In genomic region chr16:91352749-91353148, GRCm38 (mm10) we compare ENCODE assay signal across 9 mouse cellular contexts. TPM values are rescaled to one million over a fixed set of nuclear protein-coding genes. Genes with fewer than 3 reads are reported as not detected.
DNase-seq lines count a peak whose midpoint lies in the region; ATAC-seq and TF ChIP-seq lines count a peak whose summit lies in the region.
"Had no signal": no experiment of that assay in that cellular context is flagged by ENCODE, and none has a peak within 500 bp of the region (broad histone marks: within the 10 kb centered on the region; RNA-seq: fewer than 3 reads in every experiment).

No protein-coding gene starts in this region.

- H3K27me3 ChIP-seq in heart, embryonic 14.5 days (ENCODE audit: control insufficient read depth, insufficient read depth, low read length) = peaks cover 7% of the 10 kb centered on the region
- H3K27me3 ChIP-seq in hindbrain, embryonic 10.5 days (ENCODE audit: insufficient read depth, poor library complexity, severe bottlenecking) = peaks cover 88% of the 10 kb centered on the region

- H3K4me1 ChIP-seq in heart, embryonic 14.5 days (ENCODE audit: control insufficient read depth in 2 of 2, insufficient read depth in 2 of 2, low read length in 2 of 2) = 0 out of 4 replicates have a peak, but pooled peaks cover 0 to 9% of the 10 kb centered on the region in 2 experiments
- peaks cover 10% of the 10 kb centered on the region; the same call in 1 of the 2 replicates for H3K4me1 ChIP-seq in embryonic fibroblast, embryonic 13.5 days (ENCODE audit: control insufficient read depth, insufficient read depth, low read length)
- H3K4me1 ChIP-seq in hindbrain, embryonic 10.5 days (replicated peaks) = peaks cover 11% of the 10 kb centered on the region

- no peak overlapping the region for H3K9ac ChIP-seq in heart, embryonic 14.5 days (ENCODE audit: low read length)

- TF ChIP-seq POLR2A in embryonic fibroblast, embryonic 13.5 days (IDR thresholded peaks at IDR 0.05; ENCODE audit: low read depth, low read length) = peak; percentile 36; the same call in 1 of the 2 replicates

- H3K27ac ChIP-seq in heart, embryonic 14.5 days (replicated peaks in 1 of 2; ENCODE audit: control insufficient read depth in 1 of 2, insufficient read depth in 1 of 2, low read depth in 2 of 2, low read length in 2 of 2) = no peak overlapping the region
- peak overlapping the region; percentile 76 for H3K27ac ChIP-seq in embryonic fibroblast, embryonic 13.5 days (ENCODE audit: insufficient read depth, low read length)
- no peak overlapping the region for H3K27ac ChIP-seq in hindbrain, embryonic 10.5 days

- ATAC-seq in heart, embryonic 14.5 days (ENCODE audit: insufficient number of reproducible peaks, insufficient read depth, low FRiP score, low read depth) = peak; percentile 47; the same call in 1 of the 2 replicates
- ATAC-seq in megakaryocyte progenitor cell, adult 5-6 weeks (replicated peaks; ENCODE audit: poor library complexity) = peak; percentile 66

- intact Hi-C loops in heart, postnatal 14 days (cut with DNase I) = loop anchor here (1.0 to 2.0 kb wide), 2 partner anchors 192 to 271 kb away; no protein-coding TSS in a partner anchor
- intact Hi-C loops in left cerebral cortex, postnatal 10 days (cut with DNase I) = loop anchor here (2.0 to 5.0 kb wide), 3 partner anchors 130 to 272 kb away; no protein-coding TSS in a partner anchor

- no peak overlapping the region for H3K4me3 ChIP-seq in heart, embryonic 14.5 days (ENCODE audit: control insufficient read depth in 1 of 2, insufficient read depth in 1 of 2, low read depth in 1 of 2, low read length in 2 of 2)
- H3K4me3 ChIP-seq in embryonic fibroblast, embryonic 13.5 days (ENCODE audit: insufficient read depth, low read length) = no peak overlapping the region
- no peak overlapping the region for H3K4me3 ChIP-seq in hindbrain, embryonic 10.5 days

- H3K36me3 ChIP-seq in heart, embryonic 14.5 days (ENCODE audit: control insufficient read depth, insufficient read depth, low read length) = no peaks in the 10 kb centered on the region
- no peaks in the 10 kb centered on the region for H3K36me3 ChIP-seq in hindbrain, embryonic 10.5 days

- 50% methylated on average over 7 of the region's 7 CpGs for WGBS in heart, embryonic 14.5 days
- WGBS in hindbrain, embryonic 10.5 days = 69% methylated on average over 7 of the region's 7 CpGs

- H3K9me3 ChIP-seq in heart, embryonic 14.5 days (ENCODE audit: control insufficient read depth, low read length) = no peaks in the 10 kb centered on the region
- no peaks in the 10 kb centered on the region for H3K9me3 ChIP-seq in hindbrain, embryonic 10.5 days

- DNase-seq in heart, postnatal 14 days = no peak
- peak; percentile 97 for DNase-seq in MEL-GATA-1-ER (ENCODE audit: extremely low read depth, low read depth)
- DNase-seq in urinary bladder, postnatal 10 days (ENCODE audit: low spot score) = no peak
- no peak for DNase-seq in hindbrain, embryonic 10.5 days (ENCODE audit: low spot score)
- no peak for DNase-seq in left cerebral cortex, postnatal 10 days (ENCODE audit: extremely low spot score in 1 of 2, low spot score in 2 of 2)

- no peak for TF ChIP-seq CTCF in embryonic fibroblast, embryonic 13.5 days (IDR thresholded peaks at IDR 0.05; ENCODE audit: borderline replicate concordance, insufficient read depth, low read length)

- H3K4me2 ChIP-seq in heart, embryonic 14.5 days (ENCODE audit: low read length) = no peak overlapping the region

RNA-seq across cellular contexts. Expression of gene Ifnar2, which starts 19.8 kb away (rescaled TPM):
- 57.4 and 59.2 TPM in 2 replicates for polyA plus RNA-seq in heart, embryonic 14.5 days (2014; fragmentation: Nextera tagmentation; extraction: Ambion mirVana)
- 10 to 100 TPM; 32.9 to 33.2 TPM for total RNA-seq in heart, postnatal 14 days (2021)
- 54.8 and 68.1 TPM in 2 replicates for polyA plus RNA-seq in embryonic fibroblast, embryonic 13.5 days (2011; ENCODE audit: insufficient read length, low read depth, missing spikeins)
- 146 and 154 TPM in 2 replicates for total RNA-seq in megakaryocyte progenitor cell, adult 5-6 weeks (2015)
- total RNA-seq in megakaryocyte progenitor cell, adult 5-6 weeks (2017) = 113 and 122 TPM in 2 replicates
- polyA plus RNA-seq in hindbrain, embryonic 10.5 days (2016; fragmentation: Nextera tagmentation; extraction: Ambion mirVana) = 27.8 and 29.3 TPM in 2 replicates
- total RNA-seq in left cerebral cortex, postnatal 10 days (2021) = 10 to 100 TPM; 20.9 to 22.0 TPM

RNA-seq across cellular contexts. Expression of gene Gm21970, which starts 38.8 kb away (rescaled TPM):
- polyA plus RNA-seq in heart, embryonic 14.5 days (2014; fragmentation: Nextera tagmentation; extraction: Ambion mirVana) = not detected in 2 replicates
- total RNA-seq in heart, postnatal 14 days (2021) = not detected
- polyA plus RNA-seq in embryonic fibroblast, embryonic 13.5 days (2011; ENCODE audit: insufficient read length, low read depth, missing spikeins) = 9.3 TPM in 1 of 2 replicates, not detected in the other
- total RNA-seq in megakaryocyte progenitor cell, adult 5-6 weeks (2015) = not detected in 2 replicates
- total RNA-seq in megakaryocyte progenitor cell, adult 5-6 weeks (2017) = not detected in 2 replicates
- polyA plus RNA-seq in hindbrain, embryonic 10.5 days (2016; fragmentation: Nextera tagmentation; extraction: Ambion mirVana) = not detected in 2 replicates
- total RNA-seq in left cerebral cortex, postnatal 10 days (2021) = not detected
- polyA plus RNA-seq: gonadal fat pad, adult 2 months had no signal

RNA-seq across cellular contexts. Expression of gene Il10rb, which starts 53.2 kb away (rescaled TPM):
- 58.5 and 59.2 TPM in 2 replicates for polyA plus RNA-seq in heart, embryonic 14.5 days (2014; fragmentation: Nextera tagmentation; extraction: Ambion mirVana)
- total RNA-seq in heart, postnatal 14 days (2021) = 10 to 100 TPM; 86.4 to 94.7 TPM
- 29.0 and 34.6 TPM in 2 replicates for polyA plus RNA-seq in embryonic fibroblast, embryonic 13.5 days (2011; ENCODE audit: insufficient read length, low read depth, missing spikeins)
- total RNA-seq in megakaryocyte progenitor cell, adult 5-6 weeks (2015) = 42.7 and 46.2 TPM in 2 replicates
- total RNA-seq in megakaryocyte progenitor cell, adult 5-6 weeks (2017) = 36.6 and 39.2 TPM in 2 replicates
- polyA plus RNA-seq in hindbrain, embryonic 10.5 days (2016; fragmentation: Nextera tagmentation; extraction: Ambion mirVana) = 7.1 and 8.6 TPM in 2 replicates
- total RNA-seq in left cerebral cortex, postnatal 10 days (2021) = 1 to 10 TPM; 7.9 to 8.9 TPM
